Mouse (Mus musculus) Patski (cell line): ENCODE measurements around the gene Upf1. TPM values are rescaled to one million over a fixed set of nuclear protein-coding genes. Genes with fewer than 3 reads are reported as not detected.

Source experiments
- ATAC-seq: fragments of 100-300 bp; one replicate; pipeline ENCODE4 v1.8.0; 2021
- CTCF ChIA-PET: fragments of 350-600 bp; sonication (Branson Sonifier 250); formaldehyde crosslinking; loops from one replicate; lab custom pipeline; 2022; ENCODE audit warnings: inconsistent platforms; lab: Charles Lee
- POLR2A ChIA-PET: fragments of 350-600 bp; sonication (Branson Sonifier 250); formaldehyde crosslinking; loops from one replicate; lab custom pipeline; 2022; ENCODE audit warnings: antibody characterized with exemption, inconsistent platforms; lab: Charles Lee
- DNase-seq: peaks from one replicate; pipeline ENCODE4 v3.0.0-alpha.2; 2011; ENCODE audit warnings: low read depth, low spot score
- H3K27me3 ChIP-seq: fragments of 371-371 bp; one replicate; pipeline ENCODE4 v1.5.1; 2021
- CTCF ChIP-seq: fragments of 100-300 bp; IDR thresholded peaks from one replicate; pipeline ENCODE4 v1.5.1; 2021
- in situ Hi-C: fragments of 300-500 bp; cut with MboI; formaldehyde crosslinking; loops from 3 replicates; pipeline ENCODE4 v1.11.1; 2018; ENCODE audit warnings: low pct_unique_long_range_greater_than_20kb, mixed read lengths
- polyA plus RNA-seq: library from polyadenylated mRNA; unstranded; gene quantifications from one replicate; pipeline ENCODE4 v1.2.3, GENCODE M21; 2021

The Upf1 gene
- polyA plus RNA-seq, 1 experiment from 2014 or later = 44.5 TPM

DNA sequence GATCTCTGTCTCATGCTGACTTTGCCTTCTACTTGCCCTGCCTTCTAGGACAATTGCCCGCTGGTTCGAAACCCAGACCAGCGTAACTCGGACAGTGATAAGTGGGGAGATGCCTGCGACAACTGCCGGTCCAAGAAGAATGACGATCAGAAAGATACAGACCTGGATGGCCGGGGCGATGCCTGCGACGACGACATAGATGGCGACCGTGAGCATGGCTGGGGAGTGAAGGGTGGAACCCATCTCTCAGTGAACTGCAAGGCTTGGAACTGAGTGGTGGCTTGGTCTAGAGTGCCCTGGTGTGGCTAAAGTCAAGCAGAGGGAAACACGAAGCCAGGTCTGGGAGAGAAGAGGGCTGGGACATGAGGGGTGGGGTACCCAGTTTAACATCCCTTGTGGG lies 24.0 kb upstream of the Upf1 start:
- no peak for DNase-seq
- in situ Hi-C loops = loop anchor here (5.0 to 10.0 kb wide), 3 partner anchors 35 to 1838 kb away; partner anchors contain the start of genes Cib3, Fam32a and Gm11034
- ATAC-seq = no peak
- ChIA-PET CTCF (no interaction called here), POLR2A (no interaction called here)
- TF ChIP-seq CTCF = no peak
- no peaks in the 10 kb centered on the region for H3K27me3 ChIP-seq

DNA sequence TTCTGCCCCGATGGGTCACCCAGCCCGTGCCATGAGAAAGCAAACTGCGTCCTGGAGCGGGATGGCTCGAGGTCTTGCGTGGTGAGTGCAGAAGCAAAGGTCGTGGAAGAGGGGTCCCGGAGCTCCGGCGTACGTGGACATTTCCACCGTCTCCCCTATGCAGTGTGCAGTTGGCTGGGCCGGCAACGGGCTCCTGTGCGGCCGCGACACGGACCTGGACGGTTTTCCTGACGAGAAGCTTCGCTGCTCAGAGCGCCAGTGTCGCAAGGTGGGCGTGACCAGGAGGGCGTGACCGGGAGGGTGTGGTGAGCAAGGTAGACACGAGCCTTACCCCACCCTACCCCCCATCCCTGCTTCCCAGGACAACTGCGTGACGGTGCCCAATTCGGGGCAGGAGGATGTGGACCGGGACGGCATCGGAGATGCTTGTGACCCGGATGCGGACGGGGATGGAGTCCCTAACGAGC lies 23.2 kb upstream of the Upf1 start:
- no peak for ATAC-seq
- ChIA-PET CTCF (no interaction called here), POLR2A (no interaction called here)
- H3K27me3 ChIP-seq = no peaks in the 10 kb centered on the region
- no peak for DNase-seq
- TF ChIP-seq CTCF = no peak
- in situ Hi-C loops = loop anchor here (5.0 to 10.0 kb wide), 3 partner anchors 34 to 1838 kb away; partner anchors contain the start of genes Cib3, Fam32a and Gm11034

DNA sequence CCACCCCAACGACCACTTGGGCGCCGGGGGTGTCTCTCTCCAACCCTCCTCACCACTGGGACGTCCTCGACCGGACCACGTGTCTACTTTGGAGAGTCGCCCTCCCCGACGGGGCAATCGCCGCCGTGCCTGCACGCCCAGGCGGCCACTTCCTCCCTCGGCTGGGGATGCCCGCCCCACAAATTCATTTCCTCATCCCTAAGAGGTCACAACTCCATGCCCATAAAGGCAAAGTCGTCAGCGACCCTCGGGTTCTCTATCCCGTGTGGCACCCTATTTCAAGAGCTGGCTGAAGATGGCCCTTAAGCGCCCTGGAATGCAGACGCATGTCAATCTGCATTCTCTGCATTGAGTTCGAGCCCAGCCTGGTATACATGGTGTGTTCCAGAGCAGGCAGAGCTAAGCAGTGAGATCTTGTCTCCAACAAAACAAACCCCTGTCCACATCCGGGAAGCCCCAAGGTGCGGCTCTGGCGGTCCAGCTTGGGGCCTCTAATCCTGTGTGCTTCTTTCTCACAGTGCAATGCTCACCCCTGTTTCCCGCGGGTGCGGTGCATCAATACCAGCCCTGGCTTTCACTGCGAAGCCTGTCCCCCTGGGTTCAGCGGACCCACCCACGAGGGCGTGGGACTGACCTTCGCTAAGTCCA lies 22.3 kb upstream of the Upf1 start:
- DNase-seq = no peak
- H3K27me3 ChIP-seq = no peaks in the 10 kb centered on the region
- no peak for TF ChIP-seq CTCF

DNA sequence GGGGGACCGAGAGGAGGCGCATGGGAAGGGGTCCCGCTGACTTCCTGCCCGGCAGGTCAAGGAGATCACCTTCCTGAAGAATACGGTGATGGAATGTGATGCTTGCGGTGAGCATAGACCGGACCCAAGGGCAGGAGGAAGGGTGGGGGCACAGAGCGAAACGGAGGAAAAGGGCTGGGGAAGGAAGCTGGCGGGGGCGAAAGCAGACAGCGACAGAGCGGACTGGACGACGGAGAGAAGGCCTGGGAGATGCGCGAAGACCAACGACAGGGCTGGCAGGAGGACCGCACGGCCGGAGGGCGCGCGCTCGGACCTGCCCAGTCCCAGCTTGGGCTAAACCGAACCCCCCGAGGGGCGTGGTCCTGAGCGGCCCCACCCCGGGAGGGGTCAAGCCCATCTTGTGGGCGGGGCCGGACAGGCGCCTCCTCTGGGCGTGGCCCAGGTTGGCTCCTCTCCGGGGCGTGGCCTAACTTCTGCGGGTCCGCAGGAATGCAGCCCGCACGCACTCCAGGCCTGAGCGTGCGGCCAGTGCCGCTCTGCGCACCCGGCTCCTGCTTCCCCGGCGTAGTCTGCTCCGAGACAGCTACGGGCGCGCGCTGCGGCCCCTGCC lies 21.3 kb upstream of the Upf1 start:
- ChIA-PET CTCF (no interaction called here), POLR2A (interaction anchor here (0.9 to 1.7 kb wide), 2 partner anchors 22 to 132 kb away, joined by 5 to 6 read pairs; partner anchors contain the start of genes Rex1bd and Upf1)
- no peaks in the 10 kb centered on the region for H3K27me3 ChIP-seq
- no peak for DNase-seq
- no peak for TF ChIP-seq CTCF
- peak; percentile 34 for ATAC-seq
- in situ Hi-C loops = loop anchor here (10.0 kb wide), 1 partner anchor 1840 kb away; the partner anchor contains the start of genes Cib3, Fam32a and Gm11034

More for the DNA sequence above, 22.3 kb upstream of the Upf1 start:
- no peak for ATAC-seq
- in situ Hi-C loops = loop anchor here (5.0 to 10.0 kb wide), 3 partner anchors 33 to 1839 kb away; partner anchors contain the start of genes Cib3, Fam32a and Gm11034
- ChIA-PET POLR2A (interaction anchor here (0.7 kb wide), 1 partner anchor 130 kb away, joined by 3 read pairs; no protein-coding TSS in a partner anchor), CTCF (no interaction called here)

DNA sequence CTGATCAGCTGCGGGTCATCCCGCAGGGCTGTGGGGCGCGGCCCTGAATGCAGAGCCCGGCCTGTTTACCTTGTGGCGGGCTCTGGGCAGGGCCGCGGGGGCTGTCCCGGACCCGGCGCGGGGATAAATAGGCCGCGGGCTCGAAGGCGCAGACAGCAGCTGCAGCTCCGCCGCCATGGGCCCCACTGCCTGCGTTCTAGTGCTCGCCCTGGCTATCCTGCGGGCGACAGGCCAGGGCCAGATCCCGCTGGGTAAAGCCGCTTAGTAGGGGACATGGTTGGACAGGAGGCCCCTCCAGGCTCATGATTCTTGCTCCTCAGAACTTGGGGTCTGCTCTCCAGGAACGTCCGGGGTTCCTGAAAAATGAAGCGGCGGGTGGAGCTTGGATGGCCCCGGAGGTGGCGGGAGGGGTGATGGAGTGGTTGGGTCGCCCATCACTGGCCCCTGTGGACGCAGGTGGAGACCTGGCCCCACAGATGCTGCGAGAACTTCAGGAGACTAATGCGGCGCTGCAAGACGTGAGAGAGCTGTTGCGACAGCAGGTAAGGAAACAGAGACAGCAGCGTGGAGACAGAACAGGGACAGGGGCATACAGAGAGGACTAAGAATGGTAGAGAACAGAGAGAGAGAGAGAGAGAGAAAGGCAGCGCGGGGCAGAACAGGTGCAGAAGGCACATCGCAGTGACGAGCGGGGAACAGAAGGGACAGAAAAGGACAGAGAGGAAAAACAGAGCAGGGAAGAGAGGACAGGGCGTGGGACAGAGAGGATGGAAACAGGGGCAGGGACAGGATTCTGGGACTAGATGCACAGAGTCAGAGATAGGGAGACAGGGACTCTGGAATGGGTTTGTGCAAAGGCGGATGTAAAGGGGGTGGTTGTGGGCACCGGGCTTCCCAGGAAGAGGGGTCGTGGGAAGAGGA lies 20.6 kb upstream of the Upf1 start, which contains the start of gene Comp:
TSS of gene Comp (plus strand) at position 162 of the 921 bp plus-strand sequence.
- DNase-seq (no peak), ATAC-seq (no peak)
- no peaks in the 10 kb centered on the region for H3K27me3 ChIP-seq
- in situ Hi-C loops = loop anchor here (10.0 kb wide), 1 partner anchor 1841 kb away; the partner anchor contains the start of genes Cib3, Fam32a and Gm11034
- TF ChIP-seq CTCF = no peak
- ChIA-PET POLR2A (interaction anchor here (0.9 to 1.7 kb wide), 3 partner anchors 10 to 132 kb away, joined by 5 to 6 read pairs (median 6); partner anchors contain the start of genes Rex1bd and Upf1), CTCF (interaction anchor here (2.0 kb wide), 1 partner anchor 10 kb away, joined by 9 read pairs; no protein-coding TSS in a partner anchor)

DNA sequence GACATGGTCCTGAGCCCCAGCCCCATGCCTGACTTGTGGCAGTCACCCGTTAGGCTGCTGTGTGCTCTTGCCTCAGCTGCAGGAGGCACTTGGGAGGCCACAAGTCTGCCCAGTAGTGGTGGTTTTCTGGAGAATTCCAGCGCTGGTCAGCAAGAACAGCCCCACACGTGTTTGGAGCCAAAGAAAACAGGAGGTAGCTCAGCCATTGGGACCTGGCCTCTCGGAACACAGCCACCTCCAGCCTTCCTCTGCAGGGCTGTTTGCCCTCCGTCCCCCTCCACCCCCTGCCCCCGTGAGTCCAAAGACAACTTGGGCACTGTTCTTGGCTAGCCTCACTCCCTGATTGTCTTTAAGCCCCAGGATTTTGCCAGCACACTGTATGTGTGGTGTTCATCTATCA lies 18.9 kb upstream of the Upf1 start:
- in situ Hi-C loops = loop anchor here (10.0 kb wide), 1 partner anchor 1843 kb away; the partner anchor contains the start of genes Cib3, Fam32a and Gm11034
- ChIA-PET CTCF (interaction anchor here (0.8 to 2.0 kb wide), 3 partner anchors 11 to 133 kb away, joined by 3 to 9 read pairs (median 4); no protein-coding TSS in a partner anchor), POLR2A (interaction anchor here (1.4 to 1.6 kb wide), 2 partner anchors 8 to 19 kb away, joined by 6 to 8 read pairs; partner anchors contain the start of gene Upf1)
- no peak for TF ChIP-seq CTCF
- ATAC-seq (peak; percentile 63), DNase-seq (no peak)
- no peaks in the 10 kb centered on the region for H3K27me3 ChIP-seq

DNA sequence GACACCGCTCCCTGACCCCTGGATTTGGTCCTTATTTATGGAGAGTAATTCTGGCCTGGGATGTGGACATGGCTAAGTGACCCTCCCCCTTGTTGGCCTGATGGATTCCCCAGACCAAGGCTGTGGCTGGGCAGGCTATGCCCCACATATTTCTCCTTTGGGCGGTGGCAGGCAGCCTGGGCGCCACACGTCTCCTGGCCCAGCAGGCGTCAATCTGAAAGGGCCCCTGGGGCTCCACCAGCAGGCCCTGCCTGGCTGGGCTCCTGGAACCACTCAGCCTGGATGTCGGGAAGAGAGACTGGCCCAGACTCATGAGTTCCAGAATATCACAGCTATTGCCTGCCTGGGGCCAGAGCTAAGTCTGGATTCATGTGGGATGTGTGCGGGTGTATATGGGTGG lies 17.4 kb upstream of the Upf1 start:
- ChIA-PET POLR2A (no interaction called here), CTCF (no interaction called here)
- in situ Hi-C loops = loop anchor here (10.0 kb wide), 1 partner anchor 1844 kb away; the partner anchor contains the start of genes Cib3, Fam32a and Gm11034
- no peaks in the 10 kb centered on the region for H3K27me3 ChIP-seq
- DNase-seq = no peak
- TF ChIP-seq CTCF = no peak
- no peak for ATAC-seq

DNA sequence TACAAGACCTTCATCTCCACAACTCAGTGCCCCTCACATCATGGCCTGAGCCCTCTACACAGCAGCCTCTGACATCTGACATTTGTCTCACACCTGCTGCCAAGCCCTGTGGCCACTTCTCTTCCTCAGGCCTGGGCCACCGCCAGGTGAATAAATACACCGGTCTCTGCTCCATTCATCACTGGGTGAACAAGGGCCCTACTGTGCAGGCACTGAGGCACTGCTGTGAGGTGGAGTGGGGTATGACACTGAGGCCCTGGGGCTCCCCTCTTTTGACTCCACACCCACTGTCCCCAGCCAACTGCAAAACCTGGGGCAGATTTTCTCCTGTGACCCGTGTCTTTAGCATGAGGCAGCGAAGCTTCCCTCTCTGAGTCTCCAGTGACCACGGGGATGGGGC lies 13.5 kb upstream of the Upf1 start:
- in situ Hi-C loops = no loop called here
- ChIA-PET POLR2A (interaction anchor here (1.0 kb wide), 1 partner anchor 14 kb away, joined by 4 read pairs; the partner anchor contains the start of gene Upf1), CTCF (interaction anchor here (1.5 kb wide), 1 partner anchor 17 kb away, joined by 3 read pairs; no protein-coding TSS in a partner anchor)
- ATAC-seq (no peak), DNase-seq (no peak)
- no peak for TF ChIP-seq CTCF
- H3K27me3 ChIP-seq = no peaks in the 10 kb centered on the region

DNA sequence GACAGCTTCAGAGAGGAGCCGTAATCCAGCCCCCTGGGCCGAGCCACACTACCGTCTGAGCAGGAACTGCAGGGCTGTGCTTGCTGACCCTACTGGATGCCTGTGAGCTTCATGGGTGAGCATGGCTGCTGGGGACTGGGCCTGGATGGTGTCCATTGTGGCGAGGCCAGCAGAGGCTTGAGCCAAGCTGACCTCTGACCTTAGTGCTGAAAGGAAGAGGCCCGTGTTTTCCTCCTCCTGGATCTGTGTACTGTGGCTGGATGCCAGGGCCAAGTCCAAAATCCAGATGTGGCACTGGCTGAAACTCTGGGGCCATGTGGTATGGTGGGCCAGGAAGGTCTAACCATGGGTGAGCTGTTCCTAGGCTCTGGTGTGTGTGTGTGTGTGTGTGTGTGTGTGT lies 11.0 kb upstream of the Upf1 start:
- ATAC-seq (no peak), DNase-seq (no peak)
- H3K27me3 ChIP-seq = no peaks in the 10 kb centered on the region
- POLR2A ChIA-PET = interaction anchor here (0.7 to 1.3 kb wide), 3 partner anchors 9 to 11 kb away, joined by 3 to 6 read pairs (median 3); partner anchors contain the start of gene Upf1
- in situ Hi-C loops = no loop called here
- CTCF ChIA-PET = interaction anchor here (0.9 kb wide), 1 partner anchor 10 kb away, joined by 3 read pairs; the partner anchor contains the start of gene Upf1
- TF ChIP-seq CTCF = no peak
